Mouse (Mus musculus) layer of hippocampus, postnatal 25 days (tissue): ENCODE measurements at regions not wholly inside any gene's neighbourhood (a gene's known extent, or its start where the extent isn't known, plus 50 kb on each side); places are given as distances from the start of the nearest gene placed in this dataset.
"Not testable (repeated sequence)": the region's sequence is repeated elsewhere in the genome, so short reads cannot be mapped to it uniquely, and the experiment has no call there.

ENCODE experiments used
- DNase-seq, 2 experiments: peaks; one replicate each; pipeline ENCODE4 v3.0.0; 2022; ENCODE audit warnings: mixed read lengths in 2 of 2, low spot score in 1 of 2; ENCODE audit errors: extremely low spot score in 1 of 2

DNA sequence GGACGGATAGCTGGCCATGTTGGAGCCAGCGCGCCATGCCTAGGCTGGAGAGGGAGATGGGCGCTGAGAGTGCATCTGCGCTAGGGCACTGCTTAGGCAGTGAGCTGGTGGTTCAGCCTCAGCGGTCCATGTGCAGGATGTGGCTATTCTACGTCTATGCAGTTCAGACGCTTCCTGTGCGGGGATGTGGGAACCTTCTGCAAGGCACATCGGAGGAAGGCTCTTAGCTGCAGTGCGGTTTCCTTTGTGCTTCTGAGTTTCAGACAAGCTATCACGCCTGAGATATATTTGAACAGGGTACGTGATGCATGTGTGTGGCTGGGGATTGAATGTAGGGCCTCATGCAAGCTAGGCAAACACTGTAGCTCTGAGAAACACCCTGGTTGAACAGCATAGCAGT is 54.4 kb upstream of the Lrpprc start:
- no peak for DNase-seq

DNA sequence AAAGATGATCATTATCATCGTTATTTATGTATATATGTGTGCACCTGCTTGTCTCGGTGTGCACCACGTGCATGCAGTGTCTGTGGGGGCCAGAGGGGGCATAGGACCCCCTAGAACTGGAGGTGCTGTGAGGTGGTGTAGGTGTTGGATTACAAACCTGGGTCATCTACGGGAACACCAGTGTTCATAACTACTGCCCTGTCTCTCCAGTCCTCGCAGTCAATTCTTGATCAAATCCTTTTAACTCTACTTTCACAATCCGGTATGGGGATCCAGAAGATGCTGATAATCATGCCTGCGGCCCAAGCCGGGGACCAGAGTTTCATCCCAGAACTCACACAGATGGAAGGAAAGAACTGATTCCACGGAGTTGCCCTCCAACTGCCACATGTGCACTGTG is 55.6 kb upstream of the Lrpprc start:
- no peak for DNase-seq

DNA sequence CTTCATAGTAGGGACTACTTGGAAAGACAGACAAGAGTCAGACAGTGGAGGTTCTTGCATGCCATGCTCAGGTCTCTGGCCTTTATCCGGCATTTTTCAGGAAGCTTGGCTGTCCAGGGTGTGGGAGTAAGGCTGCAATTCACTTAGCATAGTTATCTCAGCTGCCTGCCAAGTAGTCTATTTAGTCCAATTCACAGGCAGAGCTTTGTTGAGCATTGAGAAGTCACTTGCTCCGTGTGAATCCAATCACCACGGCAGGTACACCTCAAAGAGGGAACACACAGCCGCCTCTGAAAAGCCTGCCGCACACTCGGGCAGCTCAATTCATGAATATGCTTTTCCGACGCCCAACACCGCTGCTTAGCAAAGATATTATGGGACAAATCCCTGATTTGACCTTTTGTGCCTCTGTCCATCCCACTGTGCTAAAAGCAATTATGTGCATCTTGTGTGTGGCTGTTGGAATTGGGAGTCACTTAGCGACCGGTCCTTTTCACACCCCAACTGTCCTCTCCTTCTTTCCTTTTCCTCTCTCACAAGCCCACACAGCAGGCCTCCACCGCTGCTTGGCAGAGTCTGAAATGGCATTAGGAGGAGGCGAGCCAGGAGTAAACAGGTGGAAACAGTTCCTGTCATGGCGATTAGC is 57.9 kb upstream of the Lrpprc start:
- DNase-seq = no peak

DNA sequence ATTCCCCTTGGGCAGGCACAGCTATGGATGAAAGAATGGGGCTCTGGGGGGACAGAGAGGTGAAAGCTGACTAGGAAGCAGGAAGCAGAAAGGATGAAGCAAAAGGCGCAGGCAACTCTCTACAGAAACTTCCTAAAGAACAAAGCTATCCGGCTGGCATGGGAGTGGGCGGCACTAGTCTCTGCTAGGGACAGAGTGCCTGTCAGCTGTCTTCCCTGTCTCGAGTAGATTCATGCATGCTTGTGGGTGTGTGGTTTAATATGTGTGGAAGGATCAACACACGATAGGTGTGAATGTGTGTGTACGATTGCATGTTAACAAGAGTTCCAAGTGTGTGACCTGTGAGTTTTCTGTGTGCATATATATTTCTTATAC is 58.4 kb upstream of the Lrpprc start:
- no peak for DNase-seq

DNA sequence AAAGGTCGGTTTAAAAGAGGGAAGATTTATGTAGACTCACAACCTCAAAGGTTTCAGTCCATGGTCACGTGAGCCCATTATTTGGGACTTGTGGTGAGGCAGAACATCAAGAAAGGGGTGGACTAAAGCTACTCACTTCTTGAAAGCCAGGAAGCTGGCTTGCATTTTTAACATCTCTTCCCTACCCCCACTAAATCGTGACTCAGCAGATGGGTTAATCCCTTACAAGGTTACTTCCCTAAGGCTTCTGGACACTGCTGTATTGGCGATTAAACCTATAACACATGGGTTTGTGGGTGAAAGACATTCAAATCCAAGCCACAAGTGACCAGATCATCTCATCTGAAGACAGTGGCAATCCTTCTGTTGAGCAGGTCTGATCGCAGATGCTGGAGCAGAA is 59.9 kb upstream of the Lrpprc start:
- DNase-seq = no peak

DNA sequence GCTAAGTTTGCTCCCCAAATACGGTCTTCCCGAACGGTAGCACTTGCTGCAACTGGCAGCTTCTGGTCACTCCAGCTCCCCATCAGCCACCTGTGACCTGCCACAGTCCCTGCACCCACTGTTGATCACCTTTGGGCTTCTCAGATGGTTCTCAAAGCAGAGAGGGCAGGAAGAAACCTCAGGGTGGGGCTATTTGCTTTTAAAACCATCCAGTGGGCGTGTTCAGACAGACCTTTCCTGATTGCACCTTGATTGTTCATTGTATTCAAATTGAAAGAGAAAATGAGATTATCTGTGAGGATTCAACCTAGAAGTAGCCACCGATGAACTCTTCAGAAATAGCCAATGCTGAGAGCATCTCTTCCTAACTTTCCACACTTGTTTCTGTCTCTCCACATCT is 60.3 kb upstream of the Lrpprc start:
- DNase-seq = no peak

DNA sequence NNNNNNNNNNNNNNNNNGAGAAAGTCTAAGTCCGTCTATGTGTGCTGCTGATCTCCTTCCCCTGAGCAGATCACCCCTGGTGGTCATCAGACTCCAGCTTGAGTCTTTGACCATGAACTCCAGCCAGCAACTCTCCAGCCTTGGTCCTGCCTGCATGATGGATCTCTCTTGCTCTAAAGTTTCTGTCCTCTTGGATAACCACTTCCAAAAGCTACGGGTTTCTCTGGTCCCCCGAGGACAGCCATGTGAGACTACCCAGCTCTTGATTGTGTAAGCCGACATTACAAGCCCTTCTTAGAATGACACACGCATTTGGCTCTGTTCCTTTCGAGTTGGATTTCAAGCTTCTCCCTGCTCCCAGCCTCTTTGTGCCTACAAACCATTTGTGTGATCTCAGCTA is 66.4 kb upstream of the Lrpprc start:
- no peak for DNase-seq

DNA sequence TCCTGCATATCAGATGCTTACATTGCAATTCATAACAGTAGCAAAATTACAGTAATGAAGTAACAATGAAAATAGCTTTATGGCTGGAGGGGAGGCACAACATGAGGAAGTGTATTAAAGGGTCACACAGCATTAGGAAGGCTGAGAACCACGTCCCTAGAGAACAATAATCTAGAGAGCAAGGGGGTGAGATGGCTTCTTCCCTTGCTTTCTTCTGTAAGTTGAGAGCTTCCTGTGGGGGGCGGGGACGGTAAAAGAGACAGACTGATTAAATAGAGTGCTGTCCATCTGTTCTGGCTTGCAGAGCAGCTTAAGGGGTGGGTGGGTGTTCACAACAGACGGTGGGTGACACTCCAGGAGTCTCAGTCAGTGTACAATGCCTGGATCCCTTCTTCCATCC is 68.2 kb upstream of the Lrpprc start:
- DNase-seq = no peak

DNA sequence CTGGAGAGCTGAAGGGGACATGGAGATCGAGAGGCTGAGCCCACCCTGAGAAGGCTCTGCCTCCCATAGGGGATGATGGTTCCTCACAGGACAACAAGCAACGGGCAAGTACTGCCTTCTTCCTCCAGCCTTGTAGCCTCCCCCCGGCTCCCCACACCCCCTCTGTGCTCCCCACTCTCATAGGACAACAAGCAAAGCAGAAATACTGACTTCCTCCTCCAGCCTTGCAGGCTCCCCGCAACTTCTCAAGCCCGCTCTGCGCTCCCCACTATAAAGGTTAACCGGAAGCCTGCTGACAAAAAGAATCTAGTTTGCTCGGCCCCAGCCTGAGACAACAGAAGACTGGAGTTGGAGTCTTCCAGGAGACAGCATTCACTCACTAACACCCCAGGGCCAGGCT is 69.3 kb upstream of the Lrpprc start:
- no peak for DNase-seq

DNA sequence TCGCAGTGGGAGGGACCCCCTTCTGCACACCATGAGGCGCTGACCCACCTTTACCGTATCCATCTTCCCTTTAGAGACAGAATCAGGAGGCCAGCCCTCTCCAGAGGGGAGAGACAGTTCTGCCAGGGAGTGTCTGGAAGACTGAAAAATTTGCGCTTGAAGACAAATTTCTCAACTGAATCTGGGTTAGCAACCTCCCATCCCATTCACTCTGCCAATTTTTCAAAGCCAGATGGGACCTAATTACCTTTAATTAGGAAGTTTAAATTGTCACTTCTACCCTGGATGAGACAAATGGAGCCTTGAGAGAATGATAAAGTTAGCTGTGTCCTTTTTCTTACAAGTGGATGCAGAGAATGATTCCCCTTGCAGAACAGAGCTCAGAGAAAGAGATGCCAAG is 70.2 kb upstream of the Lrpprc start:
- no peak for DNase-seq

DNA sequence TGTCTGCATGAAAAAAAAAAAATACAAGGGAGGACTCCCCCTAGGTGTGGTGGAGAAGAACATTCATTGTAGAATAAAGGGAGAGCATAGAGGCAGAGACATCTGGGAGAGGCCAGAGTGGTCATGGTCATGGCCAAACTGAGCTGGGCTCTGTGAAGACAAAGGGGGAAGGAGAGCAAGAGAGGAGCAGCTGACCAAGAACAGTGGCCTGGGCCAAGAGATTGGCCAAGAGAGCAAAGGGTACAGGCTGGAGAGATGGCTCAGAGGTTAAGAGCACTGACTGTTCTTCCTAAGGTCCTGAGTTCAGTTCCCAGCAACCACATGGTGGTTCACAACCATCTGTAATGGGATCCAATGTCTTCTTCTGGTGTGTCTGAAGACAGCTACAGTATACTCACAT is 73.6 kb upstream of the Lrpprc start:
- not testable (repeated sequence) for DNase-seq

DNA sequence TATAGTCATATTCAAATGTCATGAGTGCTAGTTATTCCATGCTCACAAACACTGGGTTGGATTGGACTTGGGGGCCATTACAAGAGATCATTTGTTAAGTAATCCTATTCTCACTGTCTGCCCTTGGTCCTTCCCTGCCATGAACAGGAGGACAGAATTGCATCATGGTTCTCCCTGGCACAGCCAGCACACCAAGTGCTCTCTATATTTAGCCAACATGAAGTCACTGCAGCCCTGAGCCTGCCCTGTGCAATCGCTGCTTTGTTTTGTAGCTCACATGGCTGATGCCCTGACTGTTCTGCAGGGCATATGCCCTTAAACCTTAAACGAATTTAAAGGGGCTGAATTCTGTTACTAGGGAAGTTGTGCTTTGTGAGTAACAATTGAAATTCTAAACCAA is 74.6 kb upstream of the Lrpprc start:
- no peak for DNase-seq

DNA sequence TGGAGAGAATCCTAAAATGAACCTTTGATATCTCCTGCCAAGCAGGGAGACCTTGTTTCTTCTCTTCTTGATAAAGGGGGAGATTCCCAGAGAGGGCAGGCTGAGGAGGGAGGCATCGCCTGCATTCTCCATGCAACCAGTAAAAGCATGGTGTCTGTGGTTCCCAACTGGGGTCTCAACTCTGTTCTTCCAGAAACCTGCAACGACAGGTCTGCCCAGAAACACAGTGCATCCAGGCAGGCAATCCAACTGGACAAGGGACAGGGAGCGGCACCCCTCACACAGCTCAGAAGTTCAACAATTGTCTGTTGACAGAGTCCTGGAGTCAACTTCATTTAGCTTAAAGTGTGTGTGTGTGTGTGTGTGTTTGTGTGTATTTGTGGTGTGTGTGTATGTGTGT is 75.0 kb upstream of the Lrpprc start:
- no peak for DNase-seq

DNA sequence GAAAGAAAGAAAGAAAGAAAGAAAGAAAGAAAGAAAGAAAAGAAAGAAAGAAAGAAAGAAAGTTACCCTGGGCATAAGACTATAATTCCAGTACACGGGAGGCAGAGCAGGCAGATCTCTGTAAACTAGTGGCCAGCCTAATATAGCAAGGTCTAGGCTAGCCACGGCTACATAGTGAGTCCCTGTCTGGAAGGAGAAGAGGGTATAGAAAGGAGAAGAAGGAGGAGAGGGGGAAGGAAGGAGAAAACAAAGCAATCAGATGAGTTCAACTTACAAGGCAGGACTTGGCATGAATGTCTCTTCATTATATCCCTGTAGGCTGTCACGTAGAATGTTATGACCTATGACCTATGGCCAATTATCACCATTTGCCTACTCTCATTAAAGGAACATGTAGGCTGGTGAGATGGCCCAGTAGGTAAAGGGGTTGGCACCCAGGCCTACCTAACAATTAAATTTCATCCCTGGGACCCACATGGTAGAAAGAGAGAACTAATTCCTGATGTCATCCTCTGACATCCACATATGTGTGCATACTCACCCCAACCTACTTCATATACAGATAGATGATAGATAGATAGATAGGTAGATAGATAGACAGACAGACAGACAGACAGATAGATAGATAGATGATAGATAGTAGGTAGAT is 78.6 kb upstream of the Lrpprc start:
- DNase-seq = no peak

DNA sequence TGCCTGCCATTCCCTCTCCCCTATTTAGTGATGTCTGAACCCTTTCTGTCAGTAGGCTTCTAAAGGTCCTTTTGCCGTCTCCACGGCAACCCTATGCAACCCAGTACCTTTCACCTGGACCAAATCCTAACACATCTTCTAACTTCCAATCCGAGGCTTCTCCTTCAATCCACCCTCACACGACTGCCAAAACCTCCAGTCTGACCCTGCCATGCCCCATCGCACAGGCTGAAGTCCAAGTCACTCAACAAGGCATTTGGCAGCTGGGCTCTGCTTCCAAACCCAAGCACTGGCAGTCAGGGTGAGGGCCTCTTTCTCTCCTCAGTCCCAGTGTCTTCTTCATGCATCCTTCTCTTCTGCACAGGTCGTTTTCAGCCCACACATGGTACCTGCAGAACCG is 83.0 kb upstream of the Lrpprc start:
- DNase-seq = no peak

DNA sequence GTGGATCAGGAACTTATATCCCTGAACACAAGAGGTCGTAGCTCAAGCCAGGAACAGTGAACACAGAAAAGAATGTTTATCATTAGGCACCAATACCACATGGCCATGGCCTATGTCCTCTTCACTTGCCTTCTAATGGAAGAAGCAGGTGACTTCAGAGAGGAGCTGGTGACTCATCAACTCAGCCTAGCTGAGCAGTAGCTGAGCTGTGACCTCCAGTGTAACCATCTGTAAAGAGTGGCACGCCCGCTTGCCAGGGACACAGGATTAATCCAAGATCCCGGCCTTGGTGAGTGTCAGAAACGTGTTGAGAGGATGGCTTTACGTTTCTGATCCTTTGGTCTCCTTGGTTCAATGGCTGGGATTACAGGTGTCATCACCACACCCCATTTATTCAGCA is 82.0 kb upstream of the Ppm1b start:
- DNase-seq = no peak

DNA sequence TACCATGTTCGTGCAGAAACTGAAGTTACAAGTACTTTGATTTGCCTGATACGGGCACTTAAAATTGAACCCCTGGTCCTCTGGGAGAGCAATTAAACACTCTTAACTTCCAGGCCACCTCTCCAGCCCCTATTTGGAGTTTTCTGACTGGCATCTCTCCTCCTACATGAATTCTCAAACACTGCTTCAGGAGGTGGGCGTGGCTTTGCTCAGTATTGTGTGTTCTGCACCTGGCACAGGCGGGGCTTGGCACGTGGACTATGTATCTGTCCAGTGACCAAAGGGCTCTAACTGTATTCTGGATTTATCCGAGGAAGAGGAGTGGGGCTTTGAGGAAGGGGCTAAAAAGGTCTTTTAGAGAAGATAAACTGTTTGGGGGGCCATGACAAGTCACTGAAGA is 81.5 kb upstream of the Ppm1b start:
- no peak for DNase-seq

DNA sequence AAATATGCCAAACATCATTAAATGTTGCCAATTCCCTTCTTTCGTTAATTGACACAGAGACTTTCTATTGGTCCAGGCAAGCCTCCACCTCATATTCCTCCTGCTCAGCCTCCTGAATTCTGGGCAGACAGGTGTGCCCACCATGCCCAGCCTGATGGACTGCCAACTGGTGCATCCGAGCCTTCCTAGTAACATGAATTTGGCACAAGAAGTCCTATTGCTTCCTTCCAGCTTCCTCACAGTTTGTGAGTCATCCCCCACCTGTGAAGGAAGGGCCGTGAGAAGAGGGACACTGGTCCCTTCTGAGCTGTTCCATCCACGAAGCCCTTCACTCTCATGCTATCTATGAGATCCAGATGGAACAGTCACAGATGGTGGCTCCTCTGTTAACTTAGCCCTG is 80.5 kb upstream of the Ppm1b start:
- DNase-seq = no peak

DNA sequence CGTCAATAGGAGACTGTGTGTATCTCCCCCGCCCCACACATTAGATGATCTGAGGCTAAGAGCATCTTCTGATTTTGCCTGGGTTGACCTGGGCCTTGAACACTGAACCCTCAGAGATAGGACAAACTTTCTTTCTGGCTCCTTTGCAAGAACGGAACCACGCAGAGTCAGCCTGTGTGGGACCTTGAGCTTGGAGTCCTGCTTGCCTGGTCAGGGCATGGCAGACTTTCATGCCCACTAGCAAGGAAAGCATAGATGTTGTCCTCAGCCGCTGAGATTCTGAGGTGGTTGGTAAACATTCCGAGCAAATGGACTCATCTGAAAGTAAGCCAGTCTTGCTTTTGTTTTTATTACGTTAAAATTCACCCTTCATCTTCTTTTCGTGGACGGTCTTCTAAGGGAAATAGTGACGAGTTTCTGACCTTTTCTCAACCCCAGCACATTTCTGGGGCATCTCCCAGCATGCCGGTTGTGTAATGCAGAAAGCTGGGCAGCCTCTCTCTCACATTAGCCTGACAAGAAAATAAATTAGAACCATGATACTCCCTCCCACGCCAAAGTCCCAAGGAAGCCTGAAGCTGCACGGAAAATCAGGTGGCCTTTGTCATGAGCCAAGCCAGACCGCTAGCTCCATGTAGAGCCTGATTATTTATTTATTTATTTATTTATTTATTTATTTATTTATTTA is 79.2 kb upstream of the Ppm1b start:
- DNase-seq = no peak

DNA sequence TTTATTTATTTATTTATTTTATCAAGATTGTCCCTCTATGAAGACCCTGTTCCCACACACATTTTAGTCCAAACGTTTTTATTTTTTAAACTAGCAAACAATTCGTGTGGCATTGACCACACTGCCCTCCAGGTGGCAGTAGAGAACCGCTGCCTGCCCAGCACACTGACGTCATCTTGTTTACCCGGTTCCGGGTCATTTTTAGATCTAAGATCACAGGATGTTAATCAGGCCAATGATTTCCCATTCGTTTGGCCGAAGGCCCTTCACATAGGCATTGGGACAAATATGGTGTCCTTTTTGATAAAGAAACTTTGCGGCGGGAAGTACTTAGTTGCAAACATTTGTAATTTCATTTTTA is 78.7 kb upstream of the Ppm1b start:
- DNase-seq = peak; percentile 42 to 77

DNA sequence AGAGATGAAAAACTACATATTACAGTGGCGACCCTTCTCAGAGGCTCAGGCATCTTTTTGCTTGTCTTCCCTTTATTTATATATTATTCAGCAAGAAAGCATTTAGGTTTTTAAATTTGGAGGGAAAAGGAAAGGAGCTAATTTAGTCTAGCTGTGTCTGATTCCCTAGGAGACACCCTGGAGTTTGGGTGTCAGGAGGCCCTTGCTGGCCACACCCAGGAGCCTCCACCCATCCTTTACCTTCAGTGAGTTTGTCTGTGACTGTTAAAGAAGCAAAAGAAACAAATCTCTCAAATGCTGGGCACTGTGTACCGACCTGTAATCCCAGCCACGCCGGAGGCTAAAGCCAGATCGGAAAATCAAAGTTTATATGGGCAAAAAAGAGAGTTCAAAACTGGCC is 78.2 kb upstream of the Ppm1b start:
- no peak for DNase-seq

DNA sequence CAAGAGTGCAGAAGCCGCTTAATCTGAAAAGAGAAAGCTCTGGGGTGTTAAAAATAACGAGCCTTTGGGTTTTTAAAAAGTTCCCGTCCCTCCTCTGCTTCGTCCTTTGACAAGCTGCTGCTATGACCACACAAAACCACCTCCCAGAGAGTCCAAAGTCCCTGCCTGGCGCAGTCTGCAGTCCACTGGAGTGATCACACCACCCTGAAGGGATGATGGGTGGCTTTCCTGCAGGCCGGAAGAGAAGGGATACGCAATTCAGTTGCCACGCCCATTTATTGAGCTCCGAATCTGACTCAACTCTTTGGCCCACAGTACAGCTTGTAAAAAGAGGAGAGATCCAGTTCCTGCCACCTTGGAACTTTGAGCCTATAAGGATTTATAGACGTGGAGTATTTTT is 77.4 kb upstream of the Ppm1b start:
- DNase-seq = no peak
